Mouse (Mus musculus) embryonic facial prominence, embryonic 15.5 days (tissue): ENCODE measurements around the gene Ces2h. TPM values are rescaled to one million over a fixed set of nuclear protein-coding genes. Genes with fewer than 3 reads are reported as not detected.

ENCODE experiments used
- polyA plus RNA-seq: library from polyadenylated mRNA; unstranded; fragments of >200 nt; fragmentation: Nextera tagmentation; extraction: Ambion mirVana; gene quantifications from 2 replicates; pipeline ENCODE4 v1.2.1, GENCODE M21; 2015

Gene Ces2h
- polyA plus RNA-seq, 1 experiment from 2014 or later: not detected

Other genes with a start within 250 kb of the Ces2h start
- 0.11 and 0.24 TPM in 2 replicates for gene Ces2b, start 169.3 kb upstream of the Ces2h start, polyA plus RNA-seq
- gene Ces2c, start 153.8 kb upstream of the Ces2h start, polyA plus RNA-seq: not detected in 2 replicates
- gene Ces2e, start 74.6 kb upstream of the Ces2h start, polyA plus RNA-seq: 0.42 and 0.49 TPM in 2 replicates
- gene Ces2f, start 53.5 kb upstream of the Ces2h start, polyA plus RNA-seq: 0.50 and 0.51 TPM in 2 replicates
- 9.7 and 10.4 TPM in 2 replicates for gene Ces2g, start 39.1 kb upstream of the Ces2h start, polyA plus RNA-seq
- not detected in 2 replicates for gene Ces3a, start 47.7 kb downstream of the Ces2h start, polyA plus RNA-seq
- gene Ces3b, start 82.9 kb downstream of the Ces2h start, polyA plus RNA-seq: not detected in 2 replicates
- not detected in 2 replicates for gene Ces4a, start 130.9 kb downstream of the Ces2h start, polyA plus RNA-seq
- 79.1 and 81.6 TPM in 2 replicates for gene Cbfb, start 169.8 kb downstream of the Ces2h start, polyA plus RNA-seq
- gene D230025D16Rik, start 224.3 kb downstream of the Ces2h start, polyA plus RNA-seq: 24.9 and 26.1 TPM in 2 replicates